In genomic region chr16:94569229-94570176, GRCm38 (mm10) we compare ENCODE assay signal across 8 mouse cellular contexts. TPM values are rescaled to one million over a fixed set of nuclear protein-coding genes. Genes with fewer than 3 reads are reported as not detected.
DNase-seq lines count a peak whose midpoint lies in the region; ATAC-seq and TF ChIP-seq lines count a peak whose summit lies in the region.

TSS of gene Dyrk1a (plus strand) at chr16:94570010.

- H3K9ac ChIP-seq in forebrain, embryonic 13.5 days: peak within 1 kb of the TSS; percentile 100
- H3K9ac ChIP-seq in liver, postnatal 0 days (replicated peaks): peak within 1 kb of the TSS; percentile 100
- peak within 1 kb of the TSS; percentile 98 for H3K9ac ChIP-seq in neural tube, embryonic 14.5 days (replicated peaks; ENCODE audit: low read depth, low read length)

- H3K4me2 ChIP-seq in forebrain, embryonic 13.5 days: peak within 1 kb of the TSS; percentile 71
- H3K4me2 ChIP-seq in liver, postnatal 0 days (ENCODE audit: low read depth, low read length): peak within 1 kb of the TSS; percentile 75
- peak within 1 kb of the TSS; percentile 80 for H3K4me2 ChIP-seq in neural tube, embryonic 14.5 days (ENCODE audit: low read depth, low read length)

- H3K27ac ChIP-seq in forebrain, embryonic 13.5 days: peak within 1 kb of the TSS; percentile 100
- peak within 1 kb of the TSS; percentile 100 for H3K27ac ChIP-seq in liver, postnatal 0 days (ENCODE audit: low read depth)
- peak within 1 kb of the TSS; percentile 100 for H3K27ac ChIP-seq in neural tube, embryonic 14.5 days (ENCODE audit: low read depth, low read length)

- WGBS in forebrain, embryonic 13.5 days: 1% methylated on average over 70 of the region's 133 CpGs
- WGBS in large intestine, adult 2 months: under 1% methylated on average over 125 of the region's 133 CpGs
- WGBS in liver, postnatal 0 days (ENCODE audit: insufficient replicate concordance): 3% methylated on average over 96 of the region's 133 CpGs
- under 1% methylated on average over 75 of the region's 133 CpGs for WGBS in neural tube, embryonic 14.5 days

- no peaks in the 10 kb centered on the region for H3K9me3 ChIP-seq in E14TG2a.4 (ENCODE audit: low read length)
- no peaks in the 10 kb centered on the region for H3K9me3 ChIP-seq in forebrain, embryonic 13.5 days (replicated peaks)
- H3K9me3 ChIP-seq in liver, postnatal 0 days (ENCODE audit: low read length): no peaks in the 10 kb centered on the region
- no peaks in the 10 kb centered on the region for H3K9me3 ChIP-seq in neural tube, embryonic 14.5 days (ENCODE audit: control insufficient read depth, low read length)

- intact Hi-C loops in heart, postnatal 10 days (cut with DNase I): loop anchor here (5.0 kb wide), 2 partner anchors 97 to 143 kb away; no protein-coding TSS in a partner anchor

- H3K27me3 ChIP-seq in E14TG2a.4 (ENCODE audit: insufficient read depth, low read length): peaks cover 2% of the 10 kb centered on the region; the same call in 1 of the 2 replicates
- no peaks in the 10 kb centered on the region for H3K27me3 ChIP-seq in forebrain, embryonic 13.5 days
- H3K27me3 ChIP-seq in liver, postnatal 0 days (ENCODE audit: insufficient read depth, low read length): no peaks in the 10 kb centered on the region
- no peaks in the 10 kb centered on the region for H3K27me3 ChIP-seq in neural tube, embryonic 14.5 days (ENCODE audit: control insufficient read depth, insufficient read depth, low read length)

- no peak for TF ChIP-seq CTCF in E14TG2a.4 (conservative IDR thresholded peaks at IDR 0.05; ENCODE audit: low read length)
- 0 out of 2 replicates have a peak, but pooled peaks have one; percentile 5 for TF ChIP-seq CTCF in liver, postnatal 0 days (IDR thresholded peaks at IDR 0.05; ENCODE audit: low read depth)

- peak; percentile 81 for ATAC-seq in cerebellum, adult (ENCODE audit: insufficient number of reproducible peaks, low FRiP score, low TSS enrichment)
- peak; percentile 95 for ATAC-seq in forebrain, embryonic 13.5 days
- peak; percentile 86 for ATAC-seq in liver, postnatal 0 days
- ATAC-seq in neural tube, embryonic 14.5 days (ENCODE audit: low read depth): peak; percentile 93

- 0 out of 2 replicates have a peak, but pooled peaks cover 6% of the 10 kb centered on the region for H3K36me3 ChIP-seq in E14TG2a.4 (ENCODE audit: insufficient read depth, low read length)
- H3K36me3 ChIP-seq in forebrain, embryonic 13.5 days (ENCODE audit: poor library complexity, severe bottlenecking): no peaks in the 10 kb centered on the region
- no peaks in the 10 kb centered on the region for H3K36me3 ChIP-seq in liver, postnatal 0 days (replicated peaks; ENCODE audit: insufficient read depth, low read length)
- H3K36me3 ChIP-seq in neural tube, embryonic 14.5 days (ENCODE audit: control insufficient read depth, insufficient read depth, low read length): no peaks in the 10 kb centered on the region

- H3K4me3 ChIP-seq in E14TG2a.4 (replicated peaks; ENCODE audit: low read length): peak within 1 kb of the TSS; percentile 94
- peak within 1 kb of the TSS; percentile 99 for H3K4me3 ChIP-seq in forebrain, embryonic 13.5 days
- peak within 1 kb of the TSS; percentile 99 for H3K4me3 ChIP-seq in liver, postnatal 0 days (ENCODE audit: low read depth, low read length)
- peak within 1 kb of the TSS; percentile 99 for H3K4me3 ChIP-seq in neural tube, embryonic 14.5 days (ENCODE audit: low read depth, low read length)

- TF ChIP-seq EP300 in liver, postnatal 0 days (IDR thresholded peaks at IDR 0.05; ENCODE audit: low read depth): no peak

- H3K4me1 ChIP-seq in E14TG2a.4 (replicated peaks; ENCODE audit: low read depth, low read length): peaks cover 42% of the 10 kb centered on the region
- peaks cover 36% of the 10 kb centered on the region for H3K4me1 ChIP-seq in forebrain, embryonic 13.5 days
- peaks cover 42% of the 10 kb centered on the region for H3K4me1 ChIP-seq in liver, postnatal 0 days (ENCODE audit: insufficient read depth)
- peaks cover 24% of the 10 kb centered on the region for H3K4me1 ChIP-seq in neural tube, embryonic 14.5 days (ENCODE audit: control insufficient read depth, insufficient read depth, low read length)

- DNase-seq in heart, postnatal 10 days: peak; percentile 99 to 100
- peak; percentile 99 for DNase-seq in large intestine, adult 2 months (ENCODE audit: low read depth, low spot score)
- peak; percentile 99 for DNase-seq in liver, postnatal 0 days
- peak; percentile 100 for DNase-seq in testis, postnatal 10 days (ENCODE audit: low spot score)

RNA-seq across cellular contexts. Expression of gene Dyrk1a, which starts in this region (rescaled TPM):
- polyA plus RNA-seq in forebrain, embryonic 13.5 days (2015; fragmentation: Nextera tagmentation; extraction: Ambion mirVana): 12.7 and 14.5 TPM in 2 replicates
- 10 to 100 TPM; 86.2 to 99.2 TPM for total RNA-seq in heart, postnatal 10 days (2021)
- polyA plus RNA-seq in large intestine, adult 2 months (2012; rRNA removed): 24.5 and 44.2 TPM in 2 replicates
- polyA plus RNA-seq in liver, postnatal 0 days (2015; fragmentation: Nextera tagmentation; extraction: Ambion mirVana): 3.7 and 3.9 TPM in 2 replicates
- polyA plus RNA-seq in neural tube, embryonic 14.5 days (2014; fragmentation: Nextera tagmentation; extraction: Ambion mirVana): 13.9 and 15.9 TPM in 2 replicates

Comparison
In these comparisons a context has a peak if more than half of its experiments do, and no peak if none do; other contexts are left out.
1. Peak in every context shown above with its lines: DNase-seq, ATAC-seq, H3K4me3 ChIP-seq and H3K27ac ChIP-seq.